Mouse (Mus musculus): ENCODE results near the gene Rbx1. TPM values are rescaled to one million over a fixed set of nuclear protein-coding genes. Genes with fewer than 3 reads are reported as not detected.
A peak's percentile ranks its signal among the peaks of the same experiment; 100 is the strongest.

The Rbx1 gene
- polyA plus RNA-seq, 1 experiment from 2014 or later = 532 TPM

DNA sequence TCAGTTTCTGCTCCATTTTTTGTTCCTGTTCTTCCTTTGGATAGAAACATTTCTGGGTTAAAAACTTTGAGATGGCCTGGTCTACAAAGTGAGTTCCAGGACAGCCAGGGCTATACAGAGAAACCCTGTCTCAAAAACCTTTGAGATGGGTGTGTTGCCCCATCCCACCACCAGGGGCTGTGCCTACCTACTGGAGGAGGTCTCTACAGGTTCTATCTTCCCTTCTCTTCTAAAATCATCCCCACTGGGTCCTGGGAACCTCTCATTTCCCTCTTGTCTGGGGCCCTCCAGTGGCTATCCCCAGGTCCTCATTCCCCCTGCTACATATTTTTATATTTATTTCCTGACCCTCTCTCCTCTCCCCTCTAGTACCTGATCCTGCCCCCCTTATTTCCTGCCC, 41.1 kb downstream of the Rbx1 start:
- Histone ChIP-seq H3K4me1 (replicated peaks; ENCODE audit: control insufficient read depth, insufficient read depth, low read length) (no peaks in the 10 kb centered on the region), H3K36me3 (ENCODE audit: control insufficient read depth, insufficient read depth, low read length) (no peaks in the 10 kb centered on the region), H3K4me2 (no peak overlapping the region), H3K27ac (ENCODE audit: low read depth, low read length) (no peak overlapping the region), H3K27me3 (replicated peaks; ENCODE audit: control insufficient read depth, insufficient read depth, low read length) (no peaks in the 10 kb centered on the region), H3K9me3 (ENCODE audit: control insufficient read depth, low read length) (no peaks in the 10 kb centered on the region), H3K9ac (ENCODE audit: low read depth, low read length) (no peak overlapping the region), H3K4me3 (ENCODE audit: low read depth, low read length) (no peak overlapping the region)
- ATAC-seq (replicated peaks; ENCODE audit: low FRiP score) (peak; percentile 58; the same call in 1 of the 2 replicates), DNase-seq (ENCODE audit: low spot score) (peak; percentile 49)

- ATAC-seq (replicated peaks; ENCODE audit: low FRiP score) (no peak), DNase-seq (ENCODE audit: low spot score) (no peak)
- H3K27ac ChIP-seq (ENCODE audit: low read depth, low read length) = no peak overlapping the region
- no peaks in the 10 kb centered on the region for H3K27me3 ChIP-seq (replicated peaks; ENCODE audit: control insufficient read depth, insufficient read depth, low read length)
- no peaks in the 10 kb centered on the region for H3K36me3 ChIP-seq (ENCODE audit: control insufficient read depth, insufficient read depth, low read length)
- no peak overlapping the region for H3K4me3 ChIP-seq (ENCODE audit: low read depth, low read length)
- H3K9me3 ChIP-seq (ENCODE audit: control insufficient read depth, low read length) = no peaks in the 10 kb centered on the region
- H3K4me1 ChIP-seq (replicated peaks; ENCODE audit: control insufficient read depth, insufficient read depth, low read length) = peaks cover 9% of the 10 kb centered on the region
- H3K4me2 ChIP-seq = no peak overlapping the region
- no peak overlapping the region for H3K9ac ChIP-seq (ENCODE audit: low read depth, low read length)
- WGBS = 69% methylated on average over 4 of the region's 4 CpGs
These were observed 44.5 kb downstream of the Rbx1 start for GRCm38 (mm10) chr15:81510621-81511020.

DNA sequence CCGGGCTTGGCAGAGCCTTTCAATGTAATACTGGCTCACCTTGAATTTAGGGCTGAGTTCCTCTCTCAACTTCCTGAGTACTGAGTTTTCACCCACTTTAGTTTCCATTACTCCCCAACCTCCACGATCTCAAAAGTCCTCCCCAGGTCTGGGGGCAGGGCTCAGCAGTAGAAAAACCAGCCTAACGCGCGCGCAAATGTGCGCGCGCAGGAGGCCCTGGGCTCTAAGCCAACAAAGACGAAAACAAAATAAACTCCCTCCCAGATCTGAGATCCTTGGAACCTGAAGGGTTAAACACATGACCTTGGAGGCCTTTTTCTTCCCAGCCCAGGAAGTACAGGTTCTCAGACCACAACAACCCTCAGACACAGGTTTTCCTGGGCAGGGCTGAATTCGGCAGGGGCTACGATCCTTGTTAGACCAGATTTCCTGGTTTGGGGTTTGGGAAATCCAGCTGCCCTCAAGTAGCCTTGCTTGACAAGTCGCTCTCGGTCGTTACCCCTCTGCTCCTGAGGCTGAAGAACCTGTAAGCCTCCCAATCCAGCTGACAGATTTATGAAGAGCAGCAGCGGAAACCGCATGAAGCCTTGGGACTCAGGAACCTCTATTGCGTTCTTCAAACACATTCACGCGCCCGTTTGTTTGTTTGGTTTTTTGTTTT, 45.6 kb downstream of the Rbx1 start:
- Histone ChIP-seq H3K4me2 (peak overlapping the region; percentile 22), H3K4me1 (replicated peaks; ENCODE audit: control insufficient read depth, insufficient read depth, low read length) (peaks cover 9% of the 10 kb centered on the region), H3K9ac (ENCODE audit: low read depth, low read length) (no peak overlapping the region), H3K4me3 (ENCODE audit: low read depth, low read length) (no peak overlapping the region), H3K36me3 (ENCODE audit: control insufficient read depth, insufficient read depth, low read length) (no peaks in the 10 kb centered on the region), H3K9me3 (ENCODE audit: control insufficient read depth, low read length) (no peaks in the 10 kb centered on the region), H3K27me3 (replicated peaks; ENCODE audit: control insufficient read depth, insufficient read depth, low read length) (no peaks in the 10 kb centered on the region), H3K27ac (ENCODE audit: low read depth, low read length) (no peak overlapping the region)
- WGBS = 32% methylated on average over 21 of the region's 21 CpGs
- no peak for DNase-seq (ENCODE audit: low spot score)
- no peak for ATAC-seq (replicated peaks; ENCODE audit: low FRiP score)

GRCm38 (mm10) chr15:81514111-81514971, 48.2 kb downstream of the Rbx1 start:
- peak overlapping the region; percentile 42 for H3K27ac ChIP-seq (ENCODE audit: low read depth, low read length)
- peak; percentile 84 for DNase-seq (ENCODE audit: low spot score)
- peak overlapping the region; percentile 42; the same call in 1 of the 2 replicates for H3K9ac ChIP-seq (ENCODE audit: low read depth, low read length)
- ATAC-seq (replicated peaks; ENCODE audit: low FRiP score) = peak; percentile 90
- H3K36me3 ChIP-seq (ENCODE audit: control insufficient read depth, insufficient read depth, low read length) = no peaks in the 10 kb centered on the region
- H3K27me3 ChIP-seq (replicated peaks; ENCODE audit: control insufficient read depth, insufficient read depth, low read length) = no peaks in the 10 kb centered on the region
- H3K9me3 ChIP-seq (ENCODE audit: control insufficient read depth, low read length) = no peaks in the 10 kb centered on the region
- H3K4me1 ChIP-seq (replicated peaks; ENCODE audit: control insufficient read depth, insufficient read depth, low read length) = peaks cover 9% of the 10 kb centered on the region
- H3K4me3 ChIP-seq (ENCODE audit: low read depth, low read length) = peak overlapping the region; percentile 30
- WGBS = 9% methylated on average over 18 of the region's 18 CpGs
- H3K4me2 ChIP-seq = peak overlapping the region; percentile 59

GRCm38 (mm10) chr15:81515221-81515620, 49.1 kb downstream of the Rbx1 start:
- WGBS = 82% methylated on average over 3 of the region's 3 CpGs

DNA sequence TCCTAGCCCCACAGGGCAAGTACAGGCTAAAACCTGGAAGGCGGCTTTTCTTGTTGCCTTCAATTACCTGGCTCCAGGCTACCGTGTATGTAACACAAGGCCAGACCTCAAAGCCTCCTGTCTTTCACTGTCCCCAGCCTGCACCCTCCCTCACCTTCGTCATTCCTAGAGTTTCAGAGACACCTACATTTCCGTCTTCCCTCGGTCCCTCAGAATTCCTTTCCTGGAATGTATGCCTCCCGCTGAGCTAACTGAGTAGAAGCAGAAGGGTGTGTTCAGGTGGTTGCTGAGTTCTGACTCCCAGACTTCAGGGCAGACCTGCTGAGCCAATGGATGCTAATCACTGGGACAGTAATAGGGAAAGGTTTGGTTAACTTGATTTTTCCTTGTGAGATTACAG, 51.9 kb downstream of the Rbx1 start:
- no peak for ATAC-seq (replicated peaks; ENCODE audit: low FRiP score)
- WGBS = 54% methylated on average over 6 of the region's 6 CpGs
- no peak overlapping the region for H3K9ac ChIP-seq (ENCODE audit: low read depth, low read length)
- H3K27me3 ChIP-seq (replicated peaks; ENCODE audit: control insufficient read depth, insufficient read depth, low read length) = no peaks in the 10 kb centered on the region
- no peak for DNase-seq (ENCODE audit: low spot score)
- H3K27ac ChIP-seq (ENCODE audit: low read depth, low read length) = no peak overlapping the region
- H3K36me3 ChIP-seq (ENCODE audit: control insufficient read depth, insufficient read depth, low read length) = no peaks in the 10 kb centered on the region
- H3K9me3 ChIP-seq (ENCODE audit: control insufficient read depth, low read length) = no peaks in the 10 kb centered on the region
- peaks cover 9% of the 10 kb centered on the region for H3K4me1 ChIP-seq (replicated peaks; ENCODE audit: control insufficient read depth, insufficient read depth, low read length)
- H3K4me2 ChIP-seq = no peak overlapping the region
- no peak overlapping the region for H3K4me3 ChIP-seq (ENCODE audit: low read depth, low read length)

More at GRCm38 (mm10) chr15:81515221-81515620, 49.1 kb downstream of the Rbx1 start:
- no peak for DNase-seq (ENCODE audit: low spot score)
- Histone ChIP-seq H3K9me3 (ENCODE audit: control insufficient read depth, low read length) (no peaks in the 10 kb centered on the region), H3K4me1 (replicated peaks; ENCODE audit: control insufficient read depth, insufficient read depth, low read length) (peaks cover 9% of the 10 kb centered on the region), H3K4me3 (ENCODE audit: low read depth, low read length) (no peak overlapping the region), H3K4me2 (peak overlapping the region; percentile 59), H3K27me3 (replicated peaks; ENCODE audit: control insufficient read depth, insufficient read depth, low read length) (no peaks in the 10 kb centered on the region), H3K9ac (ENCODE audit: low read depth, low read length) (no peak overlapping the region), H3K36me3 (ENCODE audit: control insufficient read depth, insufficient read depth, low read length) (no peaks in the 10 kb centered on the region), H3K27ac (ENCODE audit: low read depth, low read length) (peak overlapping the region; percentile 38; the same call in 1 of the 2 replicates)
- no peak for ATAC-seq (replicated peaks; ENCODE audit: low FRiP score)

- peaks cover 9% of the 10 kb centered on the region for H3K4me1 ChIP-seq (replicated peaks; ENCODE audit: control insufficient read depth, insufficient read depth, low read length)
- no peaks in the 10 kb centered on the region for H3K36me3 ChIP-seq (ENCODE audit: control insufficient read depth, insufficient read depth, low read length)
- H3K4me3 ChIP-seq (ENCODE audit: low read depth, low read length) = no peak overlapping the region
- H3K27me3 ChIP-seq (replicated peaks; ENCODE audit: control insufficient read depth, insufficient read depth, low read length) = no peaks in the 10 kb centered on the region
- no peak overlapping the region for H3K4me2 ChIP-seq
- DNase-seq (ENCODE audit: low spot score) (no peak), ATAC-seq (replicated peaks; ENCODE audit: low FRiP score) (no peak)
- no peaks in the 10 kb centered on the region for H3K9me3 ChIP-seq (ENCODE audit: control insufficient read depth, low read length)
- H3K9ac ChIP-seq (ENCODE audit: low read depth, low read length) = no peak overlapping the region
- 73% methylated on average over 5 of the region's 5 CpGs for WGBS
- no peak overlapping the region for H3K27ac ChIP-seq (ENCODE audit: low read depth, low read length)
These were observed 52.7 kb downstream of the Rbx1 start for GRCm38 (mm10) chr15:81518761-81519160.

GRCm38 (mm10) chr15:81522036-81522751, 56.1 kb downstream of the Rbx1 start:
- WGBS = under 1% methylated on average over 38 of the region's 38 CpGs
- no peaks in the 10 kb centered on the region for H3K36me3 ChIP-seq (ENCODE audit: control insufficient read depth, insufficient read depth, low read length)

More at GRCm38 (mm10) chr15:81522036-81522751, 56.1 kb downstream of the Rbx1 start:
- peak overlapping the region; percentile 96 for H3K27ac ChIP-seq (ENCODE audit: low read depth, low read length)
- H3K27me3 ChIP-seq (replicated peaks; ENCODE audit: control insufficient read depth, insufficient read depth, low read length) = no peaks in the 10 kb centered on the region
- peak overlapping the region; percentile 64 for H3K4me3 ChIP-seq (ENCODE audit: low read depth, low read length)
- H3K9me3 ChIP-seq (ENCODE audit: control insufficient read depth, low read length) = no peaks in the 10 kb centered on the region
- peak overlapping the region; percentile 85 for H3K9ac ChIP-seq (ENCODE audit: low read depth, low read length)
- DNase-seq (ENCODE audit: low spot score) = peak; percentile 81
- H3K4me2 ChIP-seq = peak overlapping the region; percentile 95
- peak; percentile 55 for ATAC-seq (replicated peaks; ENCODE audit: low FRiP score)
- no peaks in the 10 kb centered on the region; the same call in 1 of the 2 replicates for H3K4me1 ChIP-seq (replicated peaks; ENCODE audit: control insufficient read depth, insufficient read depth, low read length)

Measured in liver, embryonic 11.5 days (tissue).